Mouse (Mus musculus) testis, postnatal 10 days (tissue): ENCODE results near the gene Abca16.

Source experiments
- DNase-seq: peaks from one replicate; pipeline ENCODE4 v3.0.0; 2021; ENCODE audit warnings: low spot score

Gene Abca16

DNA sequence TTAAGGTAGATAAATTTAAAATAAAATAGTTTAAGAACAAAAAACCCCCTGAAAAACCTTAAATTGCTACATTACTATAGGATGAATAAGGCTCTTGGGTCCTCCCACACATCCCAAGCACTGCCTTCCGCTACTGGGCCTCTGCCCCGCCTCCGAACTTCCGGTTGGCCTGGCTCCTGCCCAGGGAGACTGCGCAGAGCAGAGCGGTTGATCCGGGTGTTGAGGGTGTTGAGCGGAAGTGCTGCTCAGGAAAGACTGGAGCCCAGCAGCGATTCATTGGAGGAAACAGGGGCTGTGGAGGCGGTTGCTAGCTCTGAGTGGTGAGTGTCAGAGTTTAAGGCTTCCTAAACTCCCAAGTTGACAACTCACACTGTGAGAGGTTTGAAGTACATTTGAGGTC lies at the start of gene Abca16:
Gene Abca16, plus strand, starts transcription at position 201 of the 400 bp plus-strand sequence.
- DNase-seq = peak; percentile 45

DNA sequence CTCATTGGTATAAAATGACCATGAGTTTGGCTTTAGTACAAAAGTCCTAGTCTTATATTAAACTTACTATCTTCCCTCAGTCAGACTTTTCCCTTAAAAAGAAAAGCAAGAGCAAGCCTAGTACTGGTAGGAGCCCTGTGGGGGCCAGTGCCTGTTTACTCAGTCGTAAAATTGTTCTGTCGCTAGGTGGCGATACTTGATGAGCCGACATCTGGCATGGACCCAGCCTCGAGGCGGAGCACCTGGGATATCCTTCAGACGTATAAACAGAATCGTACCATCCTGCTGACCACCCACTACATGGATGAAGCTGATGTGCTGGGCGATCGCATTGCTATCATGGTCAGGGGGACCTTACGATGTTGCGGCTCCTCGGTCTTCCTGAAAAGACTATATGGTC lies 48.3 kb upstream of the Abca16 start:
- peak; percentile 41 for DNase-seq

- DNase-seq = no peak
Observed at GRCm38 (mm10) chr7:120412391-120412790, 2.9 kb downstream of the Abca16 start.

DNA sequence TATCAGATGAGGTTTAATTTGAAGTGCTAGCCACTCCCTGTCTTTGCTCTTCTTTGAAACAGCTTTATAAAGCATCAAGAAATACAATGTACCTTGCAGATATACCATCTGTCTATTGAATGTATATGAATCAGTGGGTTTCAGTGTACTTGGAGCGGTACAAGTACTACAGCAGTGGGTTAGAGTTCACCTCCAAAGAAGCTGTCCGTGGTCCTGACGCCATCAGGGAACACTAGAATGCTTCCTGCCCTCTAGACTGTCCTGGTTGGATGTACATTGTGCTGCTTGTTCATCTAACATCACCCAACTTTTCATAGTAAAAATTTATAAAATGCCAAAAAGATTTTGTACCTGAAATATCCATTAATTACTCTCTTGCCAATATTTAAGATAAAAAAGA lies 17.2 kb downstream of the Abca16 start:
- peak; percentile 39 for DNase-seq

DNA sequence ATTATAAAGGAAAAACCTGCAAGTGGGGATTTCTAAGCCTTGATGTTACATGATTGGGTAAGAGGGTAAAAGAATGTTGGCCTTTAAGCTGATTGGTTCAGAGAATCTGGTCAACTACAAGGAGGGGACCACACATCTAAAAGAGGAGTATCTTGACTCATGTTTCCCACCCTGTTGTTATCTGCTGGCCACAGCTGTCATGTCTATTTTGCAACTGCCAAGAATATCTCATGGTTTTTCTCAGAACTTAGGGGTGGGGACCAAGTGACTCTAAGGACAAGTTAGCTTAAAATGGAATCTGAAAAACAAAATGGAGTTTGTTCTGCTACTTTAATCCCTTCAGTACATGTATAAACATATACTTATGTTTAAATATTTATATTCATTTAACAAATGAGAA lies 22.0 kb downstream of the Abca16 start:
- no peak for DNase-seq

- no peak for DNase-seq
Observed at GRCm38 (mm10) chr7:120503891-120504662, 94.6 kb downstream of the Abca16 start.

- DNase-seq = no peak
Observed at GRCm38 (mm10) chr7:120504663-120504979, 95.2 kb downstream of the Abca16 start.

GRCm38 (mm10) chr7:120534805-120535204 lies 125.4 kb downstream of the Abca16 start:
- DNase-seq = no peak

GRCm38 (mm10) chr7:120552479-120553180 lies 143.2 kb downstream of the Abca16 start:
- no peak for DNase-seq

DNA sequence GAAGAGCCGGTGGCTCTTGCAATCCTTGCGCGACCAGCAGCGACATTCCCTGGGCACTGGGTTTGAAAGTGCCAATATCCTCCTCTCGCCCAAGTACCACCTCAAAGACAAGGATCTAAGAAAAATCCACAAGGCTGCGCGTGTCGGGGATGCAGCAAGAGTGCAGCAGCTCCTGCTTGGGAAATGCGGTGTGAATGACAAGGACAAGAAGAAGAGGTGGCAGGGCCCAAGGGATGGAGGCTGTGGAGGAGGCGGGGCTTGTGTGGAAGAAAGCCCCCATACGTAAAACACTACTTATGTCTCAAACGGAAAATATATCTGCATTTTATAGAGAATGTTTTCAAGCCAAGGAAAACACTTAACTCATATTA lies 143.7 kb downstream of the Abca16 start:
- DNase-seq = no peak

DNA sequence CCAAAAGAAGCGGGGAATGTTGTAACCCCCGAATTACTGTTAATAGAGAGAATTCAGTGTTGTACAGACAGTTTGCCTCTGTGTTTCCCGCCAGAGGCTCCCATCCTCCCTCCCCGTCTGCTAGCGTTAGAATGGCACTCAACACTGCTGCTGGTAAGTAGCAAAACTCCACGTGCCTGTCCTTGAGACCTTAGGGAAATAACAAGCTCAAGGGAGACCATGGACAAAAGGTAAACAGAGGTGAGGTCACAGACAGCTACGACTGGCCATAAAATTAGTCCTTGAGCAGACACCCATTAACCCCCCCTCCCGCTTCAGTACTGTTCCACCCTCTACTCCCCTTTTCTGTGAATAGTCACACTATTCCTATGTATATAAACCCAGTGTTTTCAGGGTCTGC lies 157.9 kb downstream of the Abca16 start:
- DNase-seq = no peak

- no peak for DNase-seq
Observed at GRCm38 (mm10) chr7:120576520-120576919, 167.1 kb downstream of the Abca16 start.
